Mouse (Mus musculus): ENCODE results near the gene Rnd1. TPM values are rescaled to one million over a fixed set of nuclear protein-coding genes. Genes with fewer than 3 reads are reported as not detected.
A peak's percentile ranks its signal among the peaks of the same experiment; 100 is the strongest.

Rnd1 gene
- 0.71 and 0.95 TPM in 2 replicates for polyA plus RNA-seq (2015; fragmentation: Nextera tagmentation; extraction: Ambion mirVana)

GRCm38 (mm10) chr15:98676940-98677728 is at the start of gene Rnd1:
Gene Rnd1 (minus strand): TSS chr15:98677461.
- Histone ChIP-seq H3K27me3 (peaks cover 52% of the 10 kb centered on the region), H3K9ac (no peak within 1 kb of the TSS), H3K9me3 (no peaks in the 10 kb centered on the region), H3K27ac (no peak within 1 kb of the TSS), H3K36me3 (no peaks in the 10 kb centered on the region), H3K4me1 (peaks cover 30% of the 10 kb centered on the region), H3K4me2 (peak within 1 kb of the TSS; percentile 77), H3K4me3 (peak within 1 kb of the TSS; percentile 39)
- WGBS, result under 1% methylated on average over 37 of the region's 37 CpGs
- peak; percentile 95 for ATAC-seq (ENCODE audit: insufficient number of reproducible peaks, low FRiP score, low TSS enrichment, low read depth)

- no peak overlapping the region for H3K27ac ChIP-seq
- whole genome bisulfite sequencing, result 37% methylated on average over 7 of the region's 7 CpGs
- H3K4me2 ChIP-seq, result peak overlapping the region; percentile 95
- no peaks in the 10 kb centered on the region for H3K9me3 ChIP-seq
- H3K36me3 ChIP-seq, result no peaks in the 10 kb centered on the region
- ATAC-seq (ENCODE audit: insufficient number of reproducible peaks, low FRiP score, low TSS enrichment, low read depth), result no peak
- peak overlapping the region; percentile 52 for H3K4me3 ChIP-seq
- H3K4me1 ChIP-seq, result peaks cover 48% of the 10 kb centered on the region
- no peaks in the 10 kb centered on the region for H3K27me3 ChIP-seq
- 0 out of 2 replicates have a peak overlapping the region, but pooled peaks have one; percentile 62 for H3K9ac ChIP-seq
Measured at GRCm38 (mm10) chr15:98726746-98727145, 49.5 kb upstream of the Rnd1 start.

- Histone ChIP-seq H3K27me3 (no peaks in the 10 kb centered on the region), H3K36me3 (no peaks in the 10 kb centered on the region), H3K4me2 (peak overlapping the region; percentile 95; the same call in 1 of the 2 replicates), H3K4me1 (peaks cover 48% of the 10 kb centered on the region), H3K9me3 (no peaks in the 10 kb centered on the region), H3K27ac (no peak overlapping the region), H3K9ac (no peak overlapping the region), H3K4me3 (no peak overlapping the region)
- no peak for ATAC-seq (ENCODE audit: insufficient number of reproducible peaks, low FRiP score, low TSS enrichment, low read depth)
- WGBS, result 71% methylated on average over 4 of the region's 4 CpGs
Measured at GRCm38 (mm10) chr15:98726079-98726478, 48.8 kb upstream of the Rnd1 start.

- WGBS, result 28% methylated on average over 19 of the region's 19 CpGs
- Histone ChIP-seq H3K4me2 (no peak overlapping the region), H3K9me3 (no peaks in the 10 kb centered on the region), H3K9ac (no peak overlapping the region), H3K36me3 (no peaks in the 10 kb centered on the region), H3K4me3 (no peak overlapping the region), H3K27ac (no peak overlapping the region), H3K4me1 (peaks cover 48% of the 10 kb centered on the region), H3K27me3 (no peaks in the 10 kb centered on the region)
- no peak for ATAC-seq (ENCODE audit: insufficient number of reproducible peaks, low FRiP score, low TSS enrichment, low read depth)
Measured at GRCm38 (mm10) chr15:98724441-98724840, 47.2 kb upstream of the Rnd1 start.

- Histone ChIP-seq H3K9me3 (no peaks in the 10 kb centered on the region), H3K36me3 (no peaks in the 10 kb centered on the region), H3K4me2 (no peak overlapping the region), H3K27ac (no peak overlapping the region), H3K4me3 (no peak overlapping the region), H3K27me3 (no peaks in the 10 kb centered on the region), H3K9ac (no peak overlapping the region), H3K4me1 (peaks cover 42% of the 10 kb centered on the region)
- ATAC-seq (ENCODE audit: insufficient number of reproducible peaks, low FRiP score, low TSS enrichment, low read depth), result no peak
- 60% methylated on average over 14 of the region's 14 CpGs for WGBS
Measured at GRCm38 (mm10) chr15:98722854-98723253, 45.6 kb upstream of the Rnd1 start.

- Histone ChIP-seq H3K9ac (no peak overlapping the region), H3K4me1 (peaks cover 36% of the 10 kb centered on the region), H3K27ac (no peak overlapping the region), H3K9me3 (no peaks in the 10 kb centered on the region), H3K4me2 (no peak overlapping the region), H3K4me3 (no peak overlapping the region), H3K27me3 (no peaks in the 10 kb centered on the region), H3K36me3 (no peaks in the 10 kb centered on the region)
- ATAC-seq (ENCODE audit: insufficient number of reproducible peaks, low FRiP score, low TSS enrichment, low read depth), result no peak
- WGBS, result 70% methylated on average over 8 of the region's 8 CpGs
Measured at GRCm38 (mm10) chr15:98722191-98722590, 44.9 kb upstream of the Rnd1 start.

- Histone ChIP-seq H3K9ac (no peak overlapping the region), H3K4me1 (0 out of 2 replicates have a peak, but pooled peaks cover 1% of the 10 kb centered on the region), H3K4me3 (no peak overlapping the region), H3K27ac (no peak overlapping the region), H3K36me3 (no peaks in the 10 kb centered on the region), H3K9me3 (no peaks in the 10 kb centered on the region), H3K4me2 (no peak overlapping the region), H3K27me3 (no peaks in the 10 kb centered on the region)
- no peak for ATAC-seq (ENCODE audit: insufficient number of reproducible peaks, low FRiP score, low TSS enrichment, low read depth)
- WGBS, result 51% methylated on average over 16 of the region's 16 CpGs
Measured at GRCm38 (mm10) chr15:98717301-98717700, 40.0 kb upstream of the Rnd1 start.

- no peaks in the 10 kb centered on the region for H3K27me3 ChIP-seq
- H3K4me1 ChIP-seq, result no peaks in the 10 kb centered on the region
- no peak overlapping the region for H3K4me2 ChIP-seq
- H3K4me3 ChIP-seq, result no peak overlapping the region
- H3K27ac ChIP-seq, result no peak overlapping the region
- ATAC-seq (ENCODE audit: insufficient number of reproducible peaks, low FRiP score, low TSS enrichment, low read depth), result no peak
- H3K9ac ChIP-seq, result no peak overlapping the region
- H3K9me3 ChIP-seq, result no peaks in the 10 kb centered on the region
- WGBS, result 68% methylated on average over 5 of the region's 5 CpGs
- H3K36me3 ChIP-seq, result no peaks in the 10 kb centered on the region
Measured at GRCm38 (mm10) chr15:98714230-98714652, 37.0 kb upstream of the Rnd1 start.

GRCm38 (mm10) chr15:98710442-98710841 is 33.2 kb upstream of the Rnd1 start:
- ATAC-seq (ENCODE audit: insufficient number of reproducible peaks, low FRiP score, low TSS enrichment, low read depth), result no peak
- Histone ChIP-seq H3K4me1 (peaks cover 3% of the 10 kb centered on the region; the same call in 1 of the 2 replicates), H3K27me3 (peaks cover 4% of the 10 kb centered on the region; the same call in 1 of the 2 replicates), H3K36me3 (no peaks in the 10 kb centered on the region), H3K27ac (no peak overlapping the region), H3K9ac (no peak overlapping the region), H3K9me3 (no peaks in the 10 kb centered on the region), H3K4me2 (no peak overlapping the region), H3K4me3 (no peak overlapping the region)
- WGBS, result 15% methylated on average over 9 of the region's 9 CpGs

GRCm38 (mm10) chr15:98707766-98708372 is 30.6 kb upstream of the Rnd1 start, which contains the start of gene Ccdc65:
Gene Ccdc65 (plus strand): TSS chr15:98708207.
- peaks cover 3% of the 10 kb centered on the region; the same call in 1 of the 2 replicates for H3K4me1 ChIP-seq
- peaks cover 24% of the 10 kb centered on the region for H3K27me3 ChIP-seq
- no peak within 1 kb of the TSS for H3K27ac ChIP-seq
- ATAC-seq (ENCODE audit: insufficient number of reproducible peaks, low FRiP score, low TSS enrichment, low read depth), result peak; percentile 55; the same call in 1 of the 2 replicates
- peak within 1 kb of the TSS; percentile 43 for H3K4me3 ChIP-seq
- no peaks in the 10 kb centered on the region for H3K36me3 ChIP-seq
- WGBS, result 18% methylated on average over 16 of the region's 16 CpGs
- H3K4me2 ChIP-seq, result peak within 1 kb of the TSS; percentile 64
- no peak within 1 kb of the TSS for H3K9ac ChIP-seq
- no peaks in the 10 kb centered on the region for H3K9me3 ChIP-seq

GRCm38 (mm10) chr15:98704312-98704711 is 27.1 kb upstream of the Rnd1 start:
- Histone ChIP-seq H3K27ac (no peak overlapping the region), H3K4me3 (no peak overlapping the region), H3K9me3 (no peaks in the 10 kb centered on the region), H3K4me2 (no peak overlapping the region), H3K36me3 (no peaks in the 10 kb centered on the region), H3K4me1 (peaks cover 8% of the 10 kb centered on the region), H3K9ac (no peak overlapping the region), H3K27me3 (peaks cover 52% of the 10 kb centered on the region)
- no peak for ATAC-seq (ENCODE audit: insufficient number of reproducible peaks, low FRiP score, low TSS enrichment, low read depth)
- 52% methylated on average over 9 of the region's 9 CpGs for WGBS
